Mouse (Mus musculus): ENCODE results near the gene Ttyh2.
"Not testable (repeated sequence)": the region's sequence is repeated elsewhere in the genome, so short reads cannot be mapped to it uniquely, and the experiment has no call there.

Ttyh2 gene

DNA sequence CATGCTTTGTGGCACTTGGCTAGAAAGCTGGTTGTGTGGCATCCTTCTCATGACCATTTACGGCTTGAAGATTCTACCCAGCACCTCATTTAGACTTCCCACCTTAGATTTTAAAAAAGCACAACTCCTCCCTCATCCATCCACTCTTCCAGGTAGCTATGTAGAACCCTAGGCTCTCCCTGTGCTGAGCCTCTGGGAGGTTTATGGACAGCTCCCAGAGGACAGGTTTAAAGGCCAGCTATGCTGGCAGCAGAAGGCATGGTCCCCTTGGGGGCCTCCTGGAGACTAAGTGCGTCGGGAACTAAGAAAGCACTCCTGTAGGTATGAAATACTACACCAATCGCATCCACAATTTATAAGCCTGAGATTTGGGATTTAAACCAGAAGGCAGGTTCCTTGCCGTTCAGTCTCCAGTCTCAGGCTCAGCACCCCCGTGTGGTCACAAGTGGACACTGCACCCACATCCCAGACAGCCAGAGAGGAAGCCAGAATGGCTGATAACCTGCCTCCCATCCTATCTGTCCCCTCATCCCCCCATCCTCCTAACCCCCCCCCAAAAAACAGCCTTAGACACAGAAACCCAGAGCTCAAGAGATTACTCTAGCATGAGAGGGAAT, 12.4 kb upstream of the Ttyh2 start:
- DNase-seq, result peak; percentile 63

DNA sequence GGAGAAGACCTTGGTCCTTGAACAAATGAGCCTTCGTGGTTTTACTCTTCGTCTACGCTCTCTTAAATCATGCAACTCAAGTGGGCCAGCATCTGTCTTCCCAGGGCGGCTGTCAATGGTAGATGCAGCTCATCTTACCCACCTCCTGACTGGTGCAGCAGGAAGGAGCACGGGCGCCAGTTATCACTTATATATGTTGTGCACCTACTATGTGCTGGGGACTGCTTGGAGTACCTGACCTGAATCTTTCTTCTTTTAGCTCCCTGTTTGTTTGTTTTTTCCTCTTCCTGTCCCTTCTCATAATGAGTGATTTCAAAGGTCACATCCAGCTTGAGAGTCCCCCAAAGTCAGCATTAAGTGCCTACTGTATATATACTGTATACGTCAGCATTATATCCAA, 11.1 kb upstream of the Ttyh2 start:
- no peak for DNase-seq

DNA sequence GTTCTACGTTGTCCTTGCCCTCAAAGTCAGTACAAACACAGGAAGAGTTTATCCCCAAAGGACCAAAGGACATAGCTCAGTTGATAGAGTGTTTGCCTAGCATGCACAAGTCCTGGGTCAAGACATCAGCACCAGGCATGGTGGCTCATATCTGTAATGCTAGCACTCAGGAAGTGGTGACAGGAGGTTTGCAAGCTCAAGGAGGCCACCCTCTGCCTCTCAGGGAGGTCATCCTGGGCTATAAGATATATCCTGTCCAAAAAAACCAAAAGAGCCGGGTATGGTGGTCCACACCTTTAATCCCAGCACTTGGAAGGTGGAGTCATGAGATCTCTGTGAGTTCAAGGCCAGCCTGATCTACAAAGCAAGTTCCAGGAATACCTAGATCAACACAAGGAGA, 9.8 kb upstream of the Ttyh2 start:
- no peak for DNase-seq

DNA sequence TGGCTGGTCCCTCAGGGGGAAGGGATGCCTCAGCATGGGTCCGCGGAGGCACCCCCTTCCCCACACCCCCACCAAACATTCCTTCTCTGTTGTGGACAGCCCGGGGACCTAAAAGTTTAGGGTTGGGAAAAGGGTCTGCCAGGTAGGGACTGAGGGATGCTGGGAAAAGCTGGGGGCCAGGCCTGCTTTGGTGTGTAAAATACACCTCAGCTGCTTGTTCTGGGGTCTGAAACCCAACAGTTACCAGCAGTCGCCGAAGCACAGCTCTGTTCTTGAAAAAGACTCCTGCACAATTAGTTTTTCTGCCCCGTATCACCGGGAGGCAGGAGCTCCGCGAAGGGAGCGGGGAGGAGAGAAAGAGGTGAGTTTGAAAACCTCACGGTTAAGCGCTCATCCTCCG, 8.4 kb upstream of the Ttyh2 start:
- no peak for DNase-seq

DNA sequence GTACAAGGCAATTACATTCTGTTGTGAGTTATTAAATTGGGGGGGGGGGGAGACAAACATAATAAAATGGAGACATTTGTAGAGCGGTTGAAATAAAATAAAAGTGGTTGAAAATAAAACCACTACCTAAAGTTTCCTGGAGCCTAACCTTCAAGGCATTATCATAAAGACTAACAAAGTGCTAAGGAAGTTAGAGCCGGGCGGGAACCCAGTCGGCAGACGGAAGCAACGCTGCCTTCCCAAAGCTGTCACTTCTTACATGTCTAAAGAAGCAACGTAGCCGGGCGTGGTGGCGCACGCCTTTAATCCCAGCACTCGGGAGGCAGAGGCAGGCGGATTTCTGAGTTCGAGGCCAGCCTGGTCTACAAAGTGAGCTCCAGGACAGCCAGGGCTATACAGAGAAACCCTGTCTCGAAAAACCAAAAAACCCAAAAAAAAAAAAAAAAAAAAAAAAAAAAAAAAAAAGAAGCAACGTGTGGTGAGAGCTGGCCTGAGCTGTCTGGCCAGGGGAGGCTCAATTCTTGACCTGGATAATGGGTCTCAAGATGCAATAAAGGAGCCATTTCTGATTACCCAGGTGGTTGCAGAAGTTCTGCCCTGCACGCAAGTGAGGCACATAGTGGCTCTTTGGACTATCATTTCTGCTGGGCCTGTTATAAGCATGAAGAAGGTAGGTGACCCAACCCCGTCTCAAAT, 7.8 kb upstream of the Ttyh2 start:
- DNase-seq, result no peak

DNA sequence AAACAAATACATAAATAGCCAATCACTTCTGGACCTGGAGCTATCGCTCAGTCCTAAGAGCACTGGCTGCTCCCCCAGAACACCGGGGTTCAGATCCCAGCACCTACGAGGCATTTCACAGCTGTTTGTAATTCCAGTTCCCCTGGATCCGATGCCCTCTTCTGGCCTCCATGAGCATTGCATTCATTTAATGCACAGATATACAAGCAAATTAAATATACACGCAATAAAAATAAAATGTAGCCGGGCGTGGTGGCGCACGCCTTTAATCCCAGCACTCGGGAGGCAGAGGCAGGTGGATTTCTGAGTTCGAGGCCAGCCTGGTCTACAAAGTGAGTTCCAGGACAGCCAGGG, 7.3 kb upstream of the Ttyh2 start:
- not testable (repeated sequence) for DNase-seq

DNA sequence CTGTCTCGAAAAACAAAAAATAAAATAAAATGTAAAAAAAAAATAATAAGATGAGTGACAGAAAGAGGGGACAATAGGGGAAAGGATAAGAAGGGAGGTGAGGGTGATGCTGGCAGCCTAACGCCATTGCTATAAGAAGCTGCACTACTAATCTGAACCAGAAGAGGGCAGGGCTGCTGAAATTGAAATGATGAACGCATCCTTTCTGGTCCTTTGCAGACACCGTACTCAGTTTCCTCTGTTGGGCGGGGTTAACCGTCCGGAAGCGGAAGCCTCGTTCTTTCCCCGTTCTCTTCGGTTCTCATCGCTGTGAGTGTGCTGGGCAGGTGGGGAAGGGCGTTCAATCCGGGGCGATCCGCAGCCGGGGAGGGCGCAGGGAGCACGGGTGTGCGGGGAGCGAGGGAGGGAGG, 6.9 kb upstream of the Ttyh2 start, which contains the start of gene Rpl38:
Rpl38 (plus strand) TSS at position 224 of the 410 bp plus-strand sequence.
- DNase-seq, result peak; percentile 92

DNA sequence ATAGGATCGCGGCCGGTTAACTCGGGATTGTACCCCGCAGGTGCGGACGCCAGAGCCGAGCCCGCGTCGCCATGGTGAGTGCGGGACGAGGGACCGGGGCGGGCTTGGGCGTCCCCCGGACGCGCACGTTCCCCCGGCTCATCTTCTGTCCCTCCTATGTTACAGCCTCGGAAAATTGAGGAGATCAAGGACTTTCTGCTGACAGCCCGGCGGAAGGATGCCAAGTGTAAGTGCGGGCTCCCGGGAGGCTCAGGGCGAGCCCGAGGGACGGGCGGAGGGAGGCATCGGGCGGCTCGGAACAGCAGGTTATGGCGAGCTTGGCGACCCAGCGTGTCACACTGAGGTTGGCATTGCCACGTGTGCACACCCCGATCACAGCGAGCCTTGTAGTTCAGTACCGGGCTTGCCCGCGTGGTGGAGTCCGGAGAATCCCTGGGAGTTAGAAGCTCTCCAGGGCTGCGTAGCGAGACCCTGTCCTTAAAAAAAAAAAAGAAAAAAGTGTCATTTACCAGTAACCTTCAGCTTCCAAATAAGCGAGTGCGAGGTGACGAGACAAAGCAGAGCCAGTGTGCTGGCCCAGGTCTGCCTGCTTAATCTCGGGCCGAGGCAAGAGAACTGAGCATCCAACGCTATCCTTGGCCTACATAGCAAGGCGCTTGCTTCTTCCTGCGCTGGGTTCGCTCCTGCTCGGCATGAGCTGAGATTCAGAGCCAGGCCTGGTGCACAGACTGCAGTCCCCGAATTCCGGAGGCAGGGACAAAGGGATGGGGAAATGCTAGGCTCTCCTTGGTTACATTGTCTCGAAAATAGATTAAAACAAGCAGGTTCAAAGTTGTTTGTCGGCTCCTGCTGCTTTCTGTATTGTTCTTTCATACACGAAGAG, 6.2 kb upstream of the Ttyh2 start:
- DNase-seq, result peak; percentile 74

DNA sequence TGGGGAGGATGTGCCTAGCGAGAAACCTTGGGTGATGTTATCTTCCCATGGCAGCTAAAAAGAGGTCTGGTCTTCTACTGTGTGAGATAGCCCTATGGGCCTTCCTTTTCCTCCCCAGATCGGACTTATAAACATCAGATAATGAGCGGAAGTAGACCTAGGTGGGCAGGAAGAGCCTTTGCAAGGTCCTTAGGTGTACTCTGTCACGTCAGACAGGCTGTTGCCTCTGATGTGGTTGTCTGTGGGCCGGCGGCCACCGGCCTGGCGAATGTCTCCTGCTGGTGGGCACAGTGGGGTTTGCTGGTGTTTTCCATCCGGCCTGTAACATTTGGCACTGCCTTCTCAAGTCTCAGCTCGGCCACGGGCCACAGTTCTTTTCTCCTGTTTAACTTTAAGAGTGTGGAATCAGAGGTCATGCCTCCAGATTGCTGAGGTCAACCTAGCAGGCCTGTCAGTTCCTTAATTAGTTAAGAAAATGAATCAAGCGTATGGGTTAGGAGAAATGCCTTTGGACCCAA, 5.5 kb upstream of the Ttyh2 start:
- DNase-seq, result no peak

DNA sequence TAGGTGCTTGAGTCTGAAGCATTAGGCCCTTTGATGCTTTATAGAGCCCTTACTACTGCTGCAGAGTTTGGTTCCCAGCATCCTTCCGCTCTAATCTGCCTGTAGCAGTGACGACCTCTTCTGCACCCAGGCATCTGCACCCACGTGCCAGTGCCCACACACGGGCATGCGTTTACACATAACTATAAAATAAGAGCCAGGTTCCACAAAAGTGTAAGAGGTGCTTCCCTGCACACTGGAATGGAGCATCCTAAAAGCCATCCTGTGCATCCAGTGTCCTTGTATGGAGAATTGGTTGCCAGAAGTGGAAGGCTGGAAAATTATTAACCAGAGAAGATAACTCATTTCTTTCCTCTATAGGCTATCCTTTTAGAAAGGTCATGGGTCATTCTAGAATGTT, 4.1 kb upstream of the Ttyh2 start:
- no peak for DNase-seq

DNA sequence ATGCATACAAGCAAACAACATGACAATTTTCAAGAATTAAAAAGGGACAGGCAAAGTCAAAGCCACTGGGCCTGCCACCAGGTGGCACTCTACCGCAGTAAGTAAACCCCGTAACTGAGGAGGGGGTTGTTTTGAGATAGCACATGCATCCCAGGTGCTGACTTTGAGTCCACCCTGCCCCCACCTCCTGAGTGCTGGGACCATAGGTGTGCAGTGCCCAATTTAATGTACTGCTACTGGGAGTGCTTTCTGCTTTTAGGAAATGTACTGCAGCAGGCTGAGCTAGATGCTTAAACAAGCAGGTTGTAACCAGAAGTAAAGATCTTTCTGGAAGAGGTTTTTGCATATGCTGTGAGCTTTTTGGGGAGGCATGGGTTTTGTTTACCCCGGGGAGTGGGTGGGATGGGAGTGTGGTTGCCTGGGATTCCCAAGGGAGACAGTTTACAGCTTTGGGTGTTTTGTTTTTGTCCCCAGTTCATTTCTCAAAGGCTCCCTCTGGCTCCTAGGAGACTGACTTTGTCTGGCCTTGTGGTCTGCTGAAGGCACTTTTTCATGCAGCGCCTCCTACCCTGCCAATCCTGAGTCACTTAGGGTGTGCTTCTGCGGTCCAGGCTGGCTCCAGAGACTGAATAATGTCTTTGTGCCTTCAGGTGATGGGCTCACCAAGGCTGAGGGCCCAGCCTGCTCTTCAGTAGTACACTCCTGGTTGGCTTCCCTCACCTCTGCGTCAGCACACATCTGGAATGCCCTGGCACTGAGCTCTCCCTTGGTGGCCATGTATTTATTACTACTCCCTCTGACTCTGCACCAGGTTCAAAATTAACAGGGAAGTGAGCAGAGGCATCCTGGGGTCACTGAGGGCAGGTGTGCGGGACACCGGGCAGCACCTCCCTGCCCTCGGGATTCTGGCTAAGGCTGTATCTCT, 2.2 kb upstream of the Ttyh2 start:
- DNase-seq, result peak; percentile 30

DNA sequence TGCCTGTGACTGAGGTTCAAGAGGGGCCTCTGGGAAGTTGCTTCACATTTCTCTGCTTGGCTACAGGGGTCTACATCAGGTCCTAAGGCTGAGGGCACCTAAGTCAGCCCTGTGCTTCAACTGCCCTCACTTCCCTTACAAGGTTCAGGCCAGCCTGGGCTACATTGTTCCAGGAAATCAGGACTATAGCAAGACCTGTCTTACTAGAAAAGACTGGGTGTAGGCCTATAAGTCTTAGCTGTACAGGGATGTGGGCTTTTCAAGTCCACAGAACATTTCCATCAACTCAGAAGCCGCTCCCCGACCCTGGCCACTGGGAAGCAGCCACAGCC, 1.5 kb upstream of the Ttyh2 start:
- DNase-seq, result no peak

DNA sequence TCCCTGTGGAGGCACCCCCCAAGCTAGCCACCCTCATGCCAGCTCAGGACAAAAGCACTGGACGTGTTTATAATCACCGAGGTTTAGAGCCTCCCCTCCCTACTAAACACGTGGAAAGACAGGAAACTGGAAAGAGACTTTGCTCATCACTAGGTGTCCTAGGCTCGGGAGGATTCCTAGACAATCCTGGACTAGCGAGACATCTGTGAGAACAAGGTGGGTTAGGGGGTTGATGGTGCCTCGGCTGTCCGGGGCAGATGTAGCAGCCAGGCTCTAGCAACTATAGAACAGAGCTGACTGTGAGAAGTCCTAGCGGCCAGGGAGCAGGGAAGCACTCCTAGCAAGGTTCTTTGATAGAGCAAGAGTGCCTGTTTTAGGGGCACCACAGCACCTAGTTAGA, 1.1 kb upstream of the Ttyh2 start:
- DNase-seq, result no peak

DNA sequence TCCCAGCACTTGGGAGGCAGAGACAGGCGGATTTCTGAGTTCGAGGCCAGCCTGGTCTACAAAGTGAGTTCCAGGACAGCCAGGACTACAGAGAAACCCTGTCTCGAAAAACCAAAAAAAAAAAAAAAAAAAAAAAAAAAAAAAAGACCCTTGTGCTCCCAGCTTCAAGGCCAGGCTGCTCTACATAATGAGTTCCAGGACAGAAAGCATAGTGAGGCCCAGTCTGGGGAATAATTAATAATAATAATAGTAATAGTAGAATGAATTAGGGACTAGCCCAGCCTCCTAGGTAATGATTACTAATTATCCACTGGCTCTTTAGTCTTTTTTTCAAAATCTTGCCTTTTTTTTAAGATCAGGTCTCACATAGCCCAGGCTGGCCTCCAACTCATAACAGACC, 435 bp upstream of the Ttyh2 start:
- not testable (repeated sequence) for DNase-seq

DNA sequence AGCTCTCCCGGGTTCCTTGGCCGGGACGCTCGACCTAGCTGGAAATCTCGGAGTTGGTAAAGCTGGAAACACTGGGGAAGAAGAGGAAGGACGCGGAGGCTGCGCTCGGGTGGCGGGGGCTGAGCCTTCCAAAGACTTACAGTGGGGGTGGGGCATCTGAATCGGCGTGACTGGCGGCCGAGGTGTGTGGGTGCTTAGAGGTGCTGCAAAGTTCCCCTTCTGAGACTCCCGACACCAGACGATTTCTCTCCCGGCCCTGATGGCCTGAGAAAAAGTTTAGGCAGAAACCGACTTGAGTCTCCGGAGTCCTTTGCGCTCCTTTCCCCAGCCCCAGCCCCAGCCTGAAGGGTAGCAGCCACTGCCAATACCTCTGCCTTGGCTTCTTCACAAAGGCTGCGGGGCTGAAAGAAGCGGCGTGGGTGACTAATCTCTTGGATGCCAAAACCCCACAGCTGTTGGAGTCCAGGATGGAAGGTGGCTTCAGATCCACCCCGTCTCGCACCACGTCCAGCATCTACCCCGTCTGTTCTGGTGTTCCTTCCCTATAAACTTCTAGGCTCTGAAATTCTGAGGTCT, 683 bp downstream of the Ttyh2 start:
- DNase-seq, result peak; percentile 23

DNA sequence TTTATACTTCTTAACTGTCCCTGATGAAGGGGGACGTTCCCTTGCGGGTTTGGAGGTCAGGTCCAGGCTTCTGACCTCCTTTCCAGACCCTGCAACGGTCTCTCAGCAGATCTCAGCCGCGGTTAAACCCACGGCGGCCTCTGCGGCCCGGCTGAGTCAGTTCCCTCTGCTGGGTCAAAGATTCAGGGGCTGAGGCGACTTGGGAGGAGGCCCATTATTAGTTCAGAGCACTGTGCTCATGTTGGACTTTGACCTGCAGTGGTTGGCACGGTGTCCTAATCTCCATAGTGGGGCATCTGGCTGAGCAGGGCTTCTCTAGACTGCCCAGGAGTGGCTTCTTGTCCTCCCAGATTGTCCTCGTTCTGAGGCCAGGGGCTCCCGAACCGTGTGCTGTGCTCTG, 1.2 kb downstream of the Ttyh2 start:
- DNase-seq, result no peak

DNA sequence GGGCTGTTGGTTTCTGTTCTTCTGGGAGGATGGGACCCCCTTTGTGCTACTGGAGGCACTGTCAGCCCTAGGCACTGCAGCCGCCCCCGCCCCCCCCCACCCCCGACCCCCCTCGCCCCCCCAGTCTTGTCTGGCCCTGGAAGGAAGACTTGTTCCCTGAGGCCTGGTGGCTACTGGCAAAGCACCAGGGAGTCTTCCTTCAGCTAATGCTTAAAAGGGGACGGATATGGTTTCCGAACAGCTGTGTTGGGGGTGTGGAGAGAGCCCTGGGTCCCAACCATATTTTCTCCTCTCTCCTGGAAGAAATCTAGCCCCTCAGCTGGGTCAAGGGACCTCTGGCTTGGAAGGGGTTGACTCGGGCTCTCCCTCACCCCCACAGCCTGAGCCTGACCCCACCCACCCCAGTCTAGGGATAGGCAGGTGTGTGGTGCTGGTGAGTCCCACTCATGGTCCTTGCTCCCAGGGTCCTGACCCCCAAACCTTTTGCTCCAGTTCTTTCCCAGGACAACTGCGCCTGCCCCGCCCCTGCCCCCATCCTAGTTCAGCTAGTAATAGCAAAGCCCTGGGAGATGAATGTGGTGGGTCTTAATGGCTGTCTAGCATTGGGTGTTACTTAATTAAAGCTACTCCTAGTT, 1.8 kb downstream of the Ttyh2 start:
- DNase-seq, result no peak

DNA sequence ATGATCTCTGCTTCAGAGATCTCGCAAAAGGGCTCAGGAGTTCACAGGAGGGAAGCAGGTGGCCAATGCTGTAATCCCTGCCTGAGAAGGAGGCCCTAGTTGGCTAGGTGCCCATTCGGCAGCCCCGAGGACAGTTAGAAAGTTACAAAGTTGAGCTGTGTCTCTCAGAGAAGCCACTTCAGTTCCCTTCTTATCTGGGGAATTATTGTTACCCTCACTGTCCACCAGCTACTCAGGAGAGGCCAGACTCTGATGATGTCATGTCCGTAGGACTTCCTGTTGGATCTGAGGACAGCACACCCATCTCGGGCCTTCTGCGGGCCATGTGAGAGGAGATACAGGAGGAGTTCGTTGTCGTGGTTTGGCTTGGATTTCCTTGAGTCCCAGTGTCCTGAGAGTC, 4.4 kb downstream of the Ttyh2 start:
- DNase-seq, result no peak

DNA sequence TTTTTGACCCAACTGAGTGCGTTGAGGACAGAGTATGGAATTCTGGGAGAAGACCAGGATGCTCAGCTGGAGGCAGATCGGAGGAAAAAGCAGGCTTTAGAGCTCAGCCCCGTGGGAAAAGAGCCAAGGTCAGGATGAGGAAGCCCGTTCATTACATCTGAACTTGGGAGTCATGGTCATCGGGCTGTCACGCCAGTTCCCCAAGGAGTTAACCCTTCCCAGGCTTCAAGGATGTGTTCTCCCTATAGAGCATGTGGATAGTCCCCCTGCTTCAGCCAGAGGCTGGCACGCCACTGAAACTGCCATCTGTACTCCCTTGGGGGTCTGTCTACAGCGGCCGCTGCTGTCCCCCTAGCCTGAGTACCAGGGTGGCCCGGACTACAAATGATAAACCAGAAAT, 5.1 kb downstream of the Ttyh2 start:
- DNase-seq, result no peak

DNA sequence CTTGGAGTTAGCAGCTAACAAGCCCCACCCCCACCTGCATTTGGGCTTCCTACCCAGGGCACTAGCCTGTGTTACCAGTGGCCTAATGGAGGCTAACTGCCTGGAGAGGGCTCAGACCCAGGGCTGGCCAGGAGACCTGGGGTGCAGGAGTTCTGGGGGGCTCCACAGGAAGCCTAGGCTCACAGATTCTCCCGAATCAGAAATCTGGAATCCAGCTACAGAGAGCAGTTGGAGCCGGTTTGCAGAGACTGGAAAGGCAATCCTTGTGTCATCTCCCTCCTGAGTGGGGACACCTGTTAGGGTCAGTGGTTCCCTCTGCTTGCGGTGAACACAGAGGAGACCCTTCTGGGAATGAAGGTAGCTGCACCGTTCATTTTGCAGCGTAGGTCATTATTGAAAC, 5.8 kb downstream of the Ttyh2 start:
- no peak for DNase-seq

DNA sequence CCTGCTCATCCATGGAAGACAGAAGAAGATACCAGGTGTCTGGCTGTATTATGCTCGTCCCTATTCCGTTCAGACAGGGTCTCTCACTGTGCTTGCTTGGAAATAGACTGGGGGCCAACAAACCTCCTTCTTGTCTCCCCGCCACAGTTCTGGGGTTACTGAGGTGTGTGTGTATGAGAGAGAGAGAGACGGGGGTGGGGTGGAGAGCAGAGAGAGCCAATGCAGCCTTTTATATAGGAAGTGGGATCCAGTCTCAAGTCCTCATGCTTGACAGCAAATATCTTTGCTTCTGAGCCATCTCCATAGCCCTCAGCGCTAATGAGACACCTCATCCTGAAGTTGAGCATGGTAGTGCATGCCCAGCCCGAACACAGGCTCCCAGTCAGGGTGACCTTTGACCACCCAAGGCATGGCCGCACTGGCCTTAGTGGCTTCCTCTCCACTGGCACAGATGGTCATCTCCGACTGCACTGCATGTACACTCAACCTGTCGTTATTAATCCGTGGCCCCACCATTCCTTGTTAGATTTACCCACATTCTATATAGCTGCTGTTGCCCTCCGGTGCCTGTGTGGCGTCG, 7.2 kb downstream of the Ttyh2 start:
- no peak for DNase-seq

All from right cerebral cortex, postnatal 25 days (tissue).